Mouse (Mus musculus) ovary, postnatal 36 days (tissue): ENCODE data around the gene Dhx37.
"Not testable (repeated sequence)": the region's sequence is repeated elsewhere in the genome, so short reads cannot be mapped to it uniquely, and the experiment has no call there.

Source experiments
- DNase-seq: peaks from one replicate; pipeline ENCODE4 v3.0.0; 2022; ENCODE audit warnings: low spot score, mixed read lengths

The Dhx37 gene

GRCm38 (mm10) chr5:125448631-125449030, 14.7 kb upstream of the Dhx37 start:
- DNase-seq: no peak

GRCm38 (mm10) chr5:125448026-125448425, 14.1 kb upstream of the Dhx37 start:
- no peak for DNase-seq

- no peak for DNase-seq
These were observed 12.4 kb upstream of the Dhx37 start for GRCm38 (mm10) chr5:125446344-125446743.

GRCm38 (mm10) chr5:125444554-125444953, 10.6 kb upstream of the Dhx37 start:
- no peak for DNase-seq

- DNase-seq: no peak
These were observed 10.0 kb upstream of the Dhx37 start for GRCm38 (mm10) chr5:125443915-125444314.

GRCm38 (mm10) chr5:125443335-125443734, 9.4 kb upstream of the Dhx37 start:
- no peak for DNase-seq

- no peak for DNase-seq
These were observed 8.4 kb upstream of the Dhx37 start for GRCm38 (mm10) chr5:125442136-125442995.

GRCm38 (mm10) chr5:125441234-125442114, 7.6 kb upstream of the Dhx37 start, which contains the start of gene Bri3bp:
Bri3bp (plus strand) TSS chr5:125441568.
- peak; percentile 61 for DNase-seq

GRCm38 (mm10) chr5:125440583-125441233, 6.8 kb upstream of the Dhx37 start:
- DNase-seq: no peak

- DNase-seq: not testable (repeated sequence)
These were observed 426 bp upstream of the Dhx37 start for GRCm38 (mm10) chr5:125434347-125434746.

GRCm38 (mm10) chr5:125432324-125432723, 1.6 kb downstream of the Dhx37 start:
- not testable (repeated sequence) for DNase-seq

- DNase-seq: no peak
These were observed 7.6 kb downstream of the Dhx37 start for GRCm38 (mm10) chr5:125426343-125426742.

GRCm38 (mm10) chr5:125425698-125426276, 8.1 kb downstream of the Dhx37 start:
- DNase-seq: no peak

GRCm38 (mm10) chr5:125419124-125419523, 14.8 kb downstream of the Dhx37 start:
- DNase-seq: no peak

- DNase-seq: no peak
These were observed 15.3 kb downstream of the Dhx37 start for GRCm38 (mm10) chr5:125418636-125419035.

GRCm38 (mm10) chr5:125416183-125416582, 17.7 kb downstream of the Dhx37 start:
- no peak for DNase-seq

GRCm38 (mm10) chr5:125413763-125414162, 20.2 kb downstream of the Dhx37 start:
- DNase-seq: no peak

GRCm38 (mm10) chr5:125412536-125412935, 21.4 kb downstream of the Dhx37 start:
- not testable (repeated sequence) for DNase-seq

GRCm38 (mm10) chr5:125411972-125412530, 21.9 kb downstream of the Dhx37 start:
- peak; percentile 50 for DNase-seq

GRCm38 (mm10) chr5:125409348-125410090, 24.4 kb downstream of the Dhx37 start:
- DNase-seq: no peak

GRCm38 (mm10) chr5:125408842-125409241, 25.1 kb downstream of the Dhx37 start:
- DNase-seq: peak; percentile 82
